8 mouse cellular contexts compared by ENCODE assay signal in genomic region chr1:180364005-180364404, GRCm38 (mm10). TPM values are rescaled to one million over a fixed set of nuclear protein-coding genes. Genes with fewer than 3 reads are reported as not detected.
DNase-seq lines count a peak whose midpoint lies in the region; ATAC-seq lines count a peak whose summit lies in the region.

No protein-coding gene starts in this region.

- H3K4me1 ChIP-seq in hindbrain, embryonic 16.5 days (ENCODE audit: control insufficient read depth, insufficient read depth, low read depth, low read length), result peaks cover 35% of the 10 kb centered on the region
- H3K4me1 ChIP-seq in lung, embryonic 15.5 days, result peaks cover 53% of the 10 kb centered on the region

- ATAC-seq in hindbrain, embryonic 16.5 days, result no peak
- no peak for ATAC-seq in lung, embryonic 15.5 days (ENCODE audit: borderline replicate concordance, extremely low read depth, low FRiP score, low TSS enrichment)

- H3K4me2 ChIP-seq in hindbrain, embryonic 16.5 days (ENCODE audit: low read length), result peak overlapping the region; percentile 69
- peak overlapping the region; percentile 19; the same call in 1 of the 2 replicates for H3K4me2 ChIP-seq in lung, embryonic 15.5 days

- peak overlapping the region; percentile 36 for H3K27ac ChIP-seq in hindbrain, embryonic 16.5 days (ENCODE audit: low read depth, low read length)
- H3K27ac ChIP-seq in lung, embryonic 15.5 days, result peak overlapping the region; percentile 94

- no peak overlapping the region for H3K4me3 ChIP-seq in hindbrain, embryonic 16.5 days (ENCODE audit: low read length)
- H3K4me3 ChIP-seq in lung, embryonic 15.5 days, result no peak overlapping the region

- no peaks in the 10 kb centered on the region for H3K9me3 ChIP-seq in hindbrain, embryonic 16.5 days (ENCODE audit: control insufficient read depth, low read length)
- no peaks in the 10 kb centered on the region for H3K9me3 ChIP-seq in lung, embryonic 15.5 days

- no peak overlapping the region for H3K9ac ChIP-seq in hindbrain, embryonic 16.5 days (ENCODE audit: low read depth, low read length)
- no peak overlapping the region for H3K9ac ChIP-seq in lung, embryonic 15.5 days

- H3K27me3 ChIP-seq in hindbrain, embryonic 16.5 days (replicated peaks; ENCODE audit: control insufficient read depth, insufficient read depth, low read length), result no peaks in the 10 kb centered on the region
- no peaks in the 10 kb centered on the region for H3K27me3 ChIP-seq in lung, embryonic 15.5 days

- H3K36me3 ChIP-seq in hindbrain, embryonic 16.5 days (ENCODE audit: control insufficient read depth, insufficient read depth, low read length), result no peaks in the 10 kb centered on the region
- H3K36me3 ChIP-seq in lung, embryonic 15.5 days, result no peaks in the 10 kb centered on the region

- DNase-seq in right cerebral cortex, postnatal 4 days, result peak; percentile 16
- DNase-seq in right cerebral cortex, adult 2 months (ENCODE audit: low spot score in 2 of 2), result no peak
- DNase-seq in brain, adult 2 months (ENCODE audit: low read depth, low spot score), result peak; percentile 39
- no peak for DNase-seq in retina, postnatal 1 day
- DNase-seq in layer of hippocampus, adult 18-20 months (ENCODE audit: low spot score in 2 of 2), result no peak
- no peak for DNase-seq in layer of hippocampus, postnatal 10 days (ENCODE audit: low spot score in 2 of 2)

- 63% methylated on average over 17 of the region's 17 CpGs for WGBS in hindbrain, embryonic 16.5 days
- WGBS in lung, embryonic 15.5 days, result 43% methylated on average over 17 of the region's 17 CpGs

RNA-seq across cellular contexts. Expression of gene Itpkb, which starts 33.7 kb away (rescaled TPM):
- 3.8 and 4.0 TPM in 2 replicates for polyA plus RNA-seq in hindbrain, embryonic 16.5 days (2015; fragmentation: Nextera tagmentation; extraction: Ambion mirVana)
- polyA plus RNA-seq in lung, embryonic 15.5 days (2015; fragmentation: Nextera tagmentation; extraction: Ambion mirVana), result 9.9 and 10.9 TPM in 2 replicates
- total RNA-seq in layer of hippocampus, adult 18-20 months (2021), result 10 to 100 TPM; 27.2 to 27.4 TPM
- 10 to 100 TPM; 15.9 to 17.7 TPM for total RNA-seq in layer of hippocampus, postnatal 10 days (2021)

Comparison
In these comparisons a context has a peak if more than half of its experiments do, and no peak if none do; other contexts are left out.
1. DNase-seq: peak in right cerebral cortex, postnatal 4 days (single experiment) and brain, adult 2 months (single experiment); none in right cerebral cortex, adult 2 months (0 of 2), retina, postnatal 1 day (single experiment), layer of hippocampus, adult 18-20 months (0 of 2) and layer of hippocampus, postnatal 10 days (0 of 2).